Mouse (Mus musculus) cerebellum, adult 11 months (tissue): ENCODE measurements at regions not wholly inside any gene's neighbourhood (a gene's known extent, or its start where the extent isn't known, plus 50 kb on each side); places are given as distances from the start of the nearest gene placed in this dataset.

ENCODE experiments used
- DNase-seq: peaks from one replicate; pipeline ENCODE4 v3.0.0; 2022

GRCm38 (mm10) chr2:169319521-169319920, 268.0 kb downstream of the Gm11011 start:
- no peak for DNase-seq

DNA sequence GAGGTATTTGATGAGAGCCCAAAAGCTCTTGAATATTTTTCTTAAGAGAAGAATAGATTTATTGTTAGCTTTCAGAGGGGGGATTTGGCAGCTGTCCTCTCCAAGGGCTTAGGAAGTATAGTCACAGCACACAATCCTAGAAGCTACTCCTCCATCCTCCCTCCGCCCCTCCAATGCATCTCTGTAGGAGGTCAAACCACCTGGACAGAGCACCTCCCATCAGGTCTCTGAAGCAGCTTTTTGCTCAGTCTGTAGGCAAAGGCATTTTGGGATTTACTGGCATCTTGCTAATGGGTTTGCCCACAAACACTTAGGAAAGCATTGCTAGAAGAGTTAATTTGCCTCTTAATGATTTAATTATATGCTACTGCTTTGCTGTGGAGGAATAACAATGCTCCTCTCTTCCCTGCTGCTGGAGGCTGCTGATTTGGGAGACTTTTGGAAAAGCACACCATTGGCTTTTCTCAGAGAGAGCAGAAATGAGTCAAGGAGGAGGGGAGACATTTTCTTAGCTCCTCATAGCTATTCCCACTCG, 273.1 kb downstream of the Gm11011 start:
- no peak for DNase-seq

DNA sequence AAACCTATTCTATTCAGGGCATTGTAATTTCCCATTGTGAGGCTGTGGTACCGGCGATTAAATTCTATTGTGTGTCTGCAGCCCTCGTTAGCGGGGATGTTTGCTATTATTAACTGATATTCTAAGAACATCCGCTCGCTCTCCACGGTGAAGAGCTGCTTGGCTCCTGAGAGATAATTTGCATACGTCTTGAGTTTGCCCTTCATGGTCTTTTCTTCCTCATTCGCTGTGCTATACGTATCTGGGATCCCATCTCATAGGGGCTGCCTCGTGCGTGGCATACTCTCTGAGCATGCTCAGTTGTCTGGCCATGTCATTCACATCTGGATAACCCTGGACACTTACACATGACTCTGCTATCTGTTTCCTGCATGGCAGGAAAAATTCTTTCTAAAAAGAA, 275.7 kb downstream of the Gm11011 start:
- DNase-seq: no peak

DNA sequence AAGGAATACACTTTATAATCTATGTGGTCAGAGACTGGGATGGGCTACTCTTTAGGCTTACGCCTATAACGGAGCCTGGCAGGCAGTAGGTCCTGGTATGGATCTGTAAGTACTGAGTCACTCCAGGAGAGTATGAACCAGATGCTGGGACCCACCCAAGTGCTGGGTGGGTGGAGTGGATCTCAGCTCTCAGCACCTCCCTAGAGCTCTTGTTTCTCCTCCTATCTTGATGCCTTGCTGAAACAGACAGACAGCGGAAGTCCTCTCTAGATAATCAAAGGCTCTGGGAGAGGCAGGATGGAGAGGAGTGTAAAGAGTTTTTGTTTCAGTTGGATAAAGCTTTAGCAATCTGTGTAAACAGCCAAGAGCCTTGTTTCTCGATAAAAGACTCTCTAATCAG, 276.2 kb downstream of the Gm11011 start:
- no peak for DNase-seq

DNA sequence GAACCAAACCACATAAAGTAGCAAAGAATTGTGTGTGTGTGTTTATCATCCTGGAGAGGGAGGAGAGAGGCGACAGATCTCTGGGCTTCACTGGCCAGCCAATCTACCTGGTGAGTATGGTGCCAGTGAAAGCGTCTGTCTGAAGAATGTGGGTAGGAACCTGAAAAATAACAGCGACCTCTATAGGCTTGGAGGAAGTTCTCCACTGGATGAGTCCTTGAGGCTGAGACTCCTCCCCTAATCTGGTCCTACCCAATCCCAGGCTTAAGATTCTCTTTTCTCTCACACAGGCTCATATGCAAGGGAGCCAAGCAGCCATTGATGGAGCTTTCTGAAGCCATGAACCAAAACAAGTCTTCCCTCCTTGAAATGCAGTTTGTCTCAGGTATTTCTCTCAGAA, 283.2 kb downstream of the Gm11011 start:
- no peak for DNase-seq

GRCm38 (mm10) chr2:169300966-169301365, 286.6 kb downstream of the Gm11011 start:
- DNase-seq: no peak

GRCm38 (mm10) chr2:169300411-169300810, 287.1 kb downstream of the Gm11011 start:
- DNase-seq: no peak

- no peak for DNase-seq
Observed at GRCm38 (mm10) chr2:169297841-169298627, 289.5 kb downstream of the Gm11011 start.

DNA sequence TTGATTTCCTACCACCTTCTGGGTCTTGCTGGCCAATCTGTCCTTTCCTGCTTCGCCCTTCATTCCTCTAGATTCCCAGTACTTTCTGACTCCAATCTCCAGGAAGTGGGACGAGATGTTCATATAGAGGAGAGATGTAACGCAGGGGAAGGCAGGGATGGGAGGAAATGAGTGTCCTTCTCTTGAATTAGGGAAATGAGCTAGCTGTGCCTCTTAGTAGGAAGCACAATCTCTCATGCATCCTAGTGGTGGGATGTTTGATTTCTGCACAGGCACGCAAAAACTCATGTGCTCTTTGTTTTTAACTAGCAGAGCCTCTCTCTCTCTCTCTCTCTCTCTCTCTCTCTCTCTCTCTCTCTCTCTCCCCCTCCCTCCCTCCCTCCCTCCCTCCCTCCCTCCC, 290.3 kb downstream of the Gm11011 start:
- no peak for DNase-seq

- no peak for DNase-seq
Observed at GRCm38 (mm10) chr2:169293351-169293750, 294.2 kb downstream of the Gm11011 start.

DNA sequence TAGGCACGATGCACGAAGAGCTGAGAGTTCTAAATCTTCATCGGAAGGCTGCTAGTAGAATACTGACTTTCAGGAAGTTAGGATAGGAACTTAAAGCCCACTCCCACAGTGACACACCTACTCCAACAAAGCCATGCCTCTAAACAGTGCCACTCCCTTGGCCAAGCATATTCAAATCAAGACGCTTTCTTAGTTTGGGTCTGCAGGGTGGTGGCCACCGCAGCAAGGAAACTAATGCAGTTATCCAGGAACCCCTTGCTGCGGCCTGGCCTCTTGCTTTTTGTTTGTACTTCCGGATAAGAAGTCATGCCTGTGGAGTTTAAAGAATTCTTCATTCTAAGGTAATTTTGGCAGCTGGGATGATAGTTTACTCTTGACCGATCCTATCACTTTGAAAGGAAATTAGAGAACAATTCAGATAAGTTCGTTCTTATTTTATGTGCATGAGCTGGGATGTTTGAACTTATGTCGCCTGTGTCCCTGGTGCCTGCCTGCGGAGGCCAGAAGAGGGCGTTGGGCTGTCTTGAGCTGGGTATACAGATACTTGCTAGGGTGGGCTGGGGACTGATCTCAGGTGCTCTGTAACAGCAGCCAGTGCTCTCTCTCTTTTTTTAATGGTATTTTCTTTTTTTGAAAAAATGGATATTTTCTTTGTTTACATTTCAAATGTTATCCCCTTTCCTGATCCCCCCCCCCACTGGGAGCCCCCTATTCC, 298.5 kb downstream of the Gm11011 start:
- DNase-seq: no peak

DNA sequence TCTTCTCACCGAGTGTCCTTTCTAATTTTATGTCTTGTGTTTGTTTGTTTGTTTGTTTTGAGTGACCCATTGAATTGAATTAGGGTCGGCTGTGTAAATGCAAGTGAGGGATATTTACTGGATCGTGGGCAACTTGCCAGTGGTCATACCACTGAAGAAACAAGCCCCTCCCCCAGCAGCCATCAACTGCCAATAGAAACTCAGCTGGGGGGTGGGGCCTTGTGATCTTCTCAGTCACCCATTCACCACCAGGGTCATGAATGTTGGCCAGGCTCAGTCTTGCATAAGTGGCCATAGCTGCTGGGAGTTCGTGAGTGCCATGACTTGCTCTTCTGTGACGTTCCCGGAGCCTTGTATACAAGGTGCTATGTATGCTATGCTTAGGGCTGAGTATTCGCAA, 300.8 kb downstream of the Gm11011 start:
- DNase-seq: no peak

DNA sequence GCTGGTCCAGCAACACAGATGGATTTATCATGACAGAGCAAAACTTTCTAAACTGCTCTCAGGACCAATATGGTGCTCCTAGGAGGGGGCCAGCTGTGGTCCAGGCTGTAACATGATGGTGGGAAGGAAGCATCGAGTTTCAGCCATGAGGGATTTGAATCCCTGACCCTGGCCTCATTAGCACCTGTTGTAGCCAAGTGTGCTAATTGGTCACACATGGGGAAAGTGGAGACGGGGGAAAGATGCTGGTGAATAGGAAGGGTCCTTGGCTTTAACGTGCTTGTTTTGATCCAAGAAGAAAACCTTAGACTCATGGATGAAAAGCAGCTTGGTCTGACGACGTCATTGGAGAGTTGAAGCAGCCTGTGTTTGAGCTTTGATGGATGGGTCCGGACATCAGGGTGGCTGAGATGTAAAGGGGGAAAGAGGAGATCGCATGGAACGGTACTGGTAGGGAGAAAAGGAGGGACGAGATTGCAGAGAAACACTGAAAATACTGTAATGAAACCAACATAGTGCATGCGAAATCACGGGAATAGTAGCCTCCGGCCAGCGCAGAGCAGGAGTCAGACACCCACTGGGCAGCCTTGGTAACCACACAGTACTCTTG, 304.9 kb downstream of the Gm11011 start:
- DNase-seq: no peak

DNA sequence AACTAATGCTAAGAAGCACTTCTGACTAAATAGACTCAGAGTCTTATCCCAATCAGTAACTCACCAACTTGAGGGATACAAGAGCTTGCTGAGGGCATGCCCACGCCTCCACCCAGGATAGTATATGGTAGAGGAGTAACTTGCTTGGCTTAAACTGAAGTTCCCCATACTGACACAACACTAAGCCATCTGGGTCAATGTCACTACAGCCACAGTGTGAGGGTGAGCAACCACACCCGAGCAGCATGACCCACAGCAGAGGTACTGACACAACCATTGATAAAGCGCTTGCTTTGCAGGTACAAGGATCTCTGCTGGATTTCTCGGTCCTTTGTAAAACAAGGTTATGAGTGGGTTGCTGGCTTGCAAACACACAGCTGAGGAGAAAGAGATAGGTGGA, 312.2 kb downstream of the Gm11011 start:
- DNase-seq: no peak

DNA sequence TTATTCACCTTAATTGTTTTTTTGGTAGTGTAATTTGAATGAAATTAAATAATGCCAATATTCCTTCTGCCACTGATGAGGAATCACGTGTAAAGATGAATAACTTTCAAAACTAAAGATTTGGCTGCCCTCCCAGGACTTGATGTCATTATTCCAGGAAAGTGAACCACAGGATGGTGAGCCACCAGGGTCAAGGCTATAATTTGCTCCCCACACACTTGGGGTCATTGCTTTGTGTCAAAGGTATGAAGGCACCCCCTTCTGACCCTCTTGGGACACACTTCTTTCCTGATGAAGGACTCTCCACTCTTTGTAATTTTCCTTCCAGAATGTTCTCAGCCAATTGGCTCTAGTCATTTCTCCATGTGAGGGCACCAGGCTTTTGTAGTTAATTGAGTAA, 313.4 kb downstream of the Gm11011 start:
- DNase-seq: no peak

- DNase-seq: no peak
Observed at GRCm38 (mm10) chr2:169272622-169273021, 314.9 kb downstream of the Gm11011 start.

DNA sequence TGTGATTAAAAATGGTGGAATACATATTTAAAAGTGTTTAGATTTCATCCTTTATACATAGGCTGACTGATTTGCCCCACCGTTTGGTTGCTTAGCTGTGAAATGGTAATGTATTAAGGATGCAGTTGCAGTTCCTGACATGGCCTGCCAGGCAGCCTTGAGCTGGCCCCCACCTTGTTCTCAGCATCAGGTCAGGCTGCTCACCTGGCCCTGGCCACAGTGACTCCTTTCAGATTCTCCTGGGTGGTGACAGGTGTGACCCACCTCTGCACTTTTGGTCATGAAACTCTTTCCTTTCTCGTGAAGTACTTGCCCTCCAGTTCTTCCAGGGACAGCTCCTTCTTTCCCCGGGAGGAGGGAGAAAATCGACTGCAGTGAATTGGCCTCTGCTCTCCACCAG, 315.5 kb downstream of the Gm11011 start:
- no peak for DNase-seq

DNA sequence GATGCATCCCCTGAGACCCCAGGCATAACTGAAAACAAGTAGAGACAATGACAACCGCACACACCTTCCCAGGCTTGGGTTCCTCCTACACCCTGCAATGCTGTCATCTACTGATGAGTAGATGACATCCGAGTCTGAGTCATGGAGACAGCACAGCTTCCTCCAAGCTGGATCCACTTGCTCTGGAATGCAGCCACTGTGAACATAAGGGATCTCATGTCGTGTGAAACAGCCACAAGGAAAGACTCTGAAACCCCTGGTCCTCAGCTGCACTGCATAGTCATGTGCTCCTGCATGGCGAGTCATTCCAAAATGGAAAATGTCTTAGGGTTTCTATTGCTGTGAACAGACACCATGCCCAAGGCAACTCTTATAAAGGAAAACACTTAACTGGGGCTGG, 305.2 kb upstream of the Zfp64 start:
- no peak for DNase-seq

DNA sequence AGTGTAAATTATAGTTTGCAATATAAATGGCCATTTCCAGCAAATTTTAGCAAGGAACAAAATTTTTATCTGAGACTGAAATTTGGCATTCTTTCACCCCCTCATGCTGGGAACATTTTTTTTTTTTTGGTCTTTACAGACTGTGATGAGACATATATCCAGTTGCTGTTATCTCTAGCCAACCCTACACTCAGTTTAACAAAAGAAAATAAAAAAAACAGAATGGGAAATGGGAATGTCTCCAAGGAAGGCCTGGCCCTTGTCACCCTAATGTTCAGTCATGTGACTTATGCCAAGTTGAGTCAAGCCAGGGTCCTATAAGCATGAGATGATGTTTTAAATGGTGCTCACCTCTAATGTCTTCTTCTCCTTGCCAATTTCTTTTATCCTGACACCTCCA, 289.2 kb upstream of the Zfp64 start:
- DNase-seq: no peak

DNA sequence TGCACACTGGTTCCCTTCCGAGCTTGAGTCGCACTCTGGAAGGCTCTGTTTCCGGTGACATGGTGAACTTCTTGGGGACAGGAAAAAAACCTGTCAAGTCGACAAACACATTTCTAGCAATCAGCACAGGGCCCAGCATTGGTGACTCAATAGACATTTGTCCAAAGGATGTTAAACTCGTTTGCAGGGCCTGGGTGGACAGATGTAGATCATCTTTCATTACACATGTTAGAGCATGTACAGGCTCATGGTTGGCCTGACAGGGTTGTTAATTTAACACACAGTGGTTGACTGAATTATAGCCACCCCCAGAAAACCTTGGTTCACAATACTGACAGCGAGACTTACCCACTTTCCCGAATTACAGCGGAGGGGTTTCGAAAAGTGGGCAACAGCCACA, 288.6 kb upstream of the Zfp64 start:
- DNase-seq: no peak

- DNase-seq: no peak
Observed at GRCm38 (mm10) chr2:169237856-169238255, 282.5 kb upstream of the Zfp64 start.

DNA sequence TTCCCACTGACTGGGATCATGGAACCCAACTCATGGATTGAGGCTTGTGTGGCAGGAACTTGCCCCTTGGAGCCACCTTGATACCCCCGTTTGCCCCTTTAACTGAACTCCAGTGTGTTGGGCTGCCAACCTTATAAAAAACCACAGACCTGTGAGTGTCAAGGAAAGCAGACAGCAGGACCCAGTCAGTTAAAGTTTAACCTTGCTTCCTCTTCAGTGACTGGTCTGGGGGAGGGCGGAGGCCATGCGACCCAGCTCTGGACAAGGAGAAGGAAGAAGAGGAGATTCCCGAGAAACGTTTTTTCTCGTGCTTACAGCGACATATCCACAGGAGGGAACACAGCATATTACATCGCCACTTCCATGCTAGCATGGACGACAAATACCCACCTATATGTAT, 281.9 kb upstream of the Zfp64 start:
- DNase-seq: no peak

- DNase-seq: no peak
Observed at GRCm38 (mm10) chr2:169234368-169235070, 279.1 kb upstream of the Zfp64 start.
